Mouse (Mus musculus) CH12.LX (cell line): ENCODE measurements around the gene Zmat5. TPM values are rescaled to one million over a fixed set of nuclear protein-coding genes. Genes with fewer than 3 reads are reported as not detected.

Source experiments
- DNase-seq: peaks from one replicate; pipeline ENCODE4 v3.0.0-alpha.2; 2013; ENCODE audit errors: extremely low read depth
- H3K27ac ChIP-seq: 2 replicates; pipeline ENCODE4 v1.5.1; 2012; ENCODE audit warnings: low read depth, mild to moderate bottlenecking, control low read depth, moderate library complexity; ENCODE audit not compliant: insufficient read depth
- H3K27me3 ChIP-seq: replicated peaks from 2 replicates; pipeline ENCODE3; 2012; ENCODE audit warnings: inconsistent platforms
- H3K36me3 ChIP-seq, 2 experiments: replicated peaks in 1 of 2; 2 replicates each; pipeline versions ENCODE3 to v1.6.1; 2012; ENCODE audit warnings: inconsistent platforms in 1 of 2, low read length in 1 of 2, mild to moderate bottlenecking in 1 of 2, mixed read lengths in 1 of 2, moderate library complexity in 1 of 2; ENCODE audit not compliant: control insufficient read depth in 1 of 2, insufficient read depth in 1 of 2
- H3K4me1 ChIP-seq, 2 experiments: 2 replicates each; pipeline ENCODE4 v1.6.1; 2012; ENCODE audit warnings: inconsistent platforms in 1 of 2, moderate library complexity in 1 of 2; ENCODE audit not compliant: insufficient read depth in 2 of 2, control insufficient read depth in 1 of 2
- H3K4me2 ChIP-seq: 2 replicates; pipeline ENCODE4 v1.6.1; 2012; ENCODE audit warnings: low read depth, mild to moderate bottlenecking, control low read depth; ENCODE audit not compliant: poor library complexity, insufficient read depth, severe bottlenecking
- H3K4me3 ChIP-seq, 3 experiments: fragments of 150-350 bp in 1 of 3; sonication (generic) in 1 of 3; replicated peaks in 1 of 3; 2 replicates each; pipeline versions ENCODE3 to v1.5.1; 2011 to 2012; ENCODE audit warnings: low read depth in 2 of 3, low read length in 2 of 3, mild to moderate bottlenecking in 2 of 3, moderate library complexity in 2 of 3, control low read depth in 1 of 3, improper control_type of control experiment in 1 of 3, inconsistent platforms in 1 of 3, mixed read lengths in 1 of 3; ENCODE audit not compliant: poor library complexity in 1 of 3
- H3K79me2 ChIP-seq: replicated peaks from 2 replicates; pipeline ENCODE4 v1.6.1; 2012; ENCODE audit warnings: mild to moderate bottlenecking, moderate library complexity; ENCODE audit not compliant: control insufficient read depth, poor library complexity, insufficient read depth, severe bottlenecking; ENCODE audit errors: extremely low read depth
- H3K9ac ChIP-seq: 2 replicates; pipeline ENCODE4 v1.6.1; 2012; ENCODE audit warnings: low read depth, mild to moderate bottlenecking, control low read depth, moderate library complexity; ENCODE audit not compliant: insufficient read depth
- H3K9me3 ChIP-seq: replicated peaks from 2 replicates; pipeline ENCODE3; 2012; ENCODE audit warnings: low read length, inconsistent platforms, mixed read lengths
- BHLHE40 ChIP-seq: IDR thresholded peaks from 2 replicates; pipeline ENCODE4 v1.6.1; 2011; ENCODE audit warnings: mild to moderate bottlenecking, low read depth, low read length, improper control_type of control experiment
- CHD2 ChIP-seq: IDR thresholded peaks from 2 replicates; pipeline ENCODE4 v1.6.1; 2011; ENCODE audit warnings: low read length, improper control_type of control experiment
- ELF1 ChIP-seq: IDR thresholded peaks from 2 replicates; pipeline ENCODE4 v1.6.1; 2014; ENCODE audit warnings: low read depth, mild to moderate bottlenecking, inconsistent platforms, low read length, improper control_type of control experiment
- EP300 ChIP-seq: IDR thresholded peaks from 2 replicates; pipeline ENCODE4 v1.6.1; 2011; ENCODE audit warnings: low read length, improper control_type of control experiment
- ETS1 ChIP-seq: conservative IDR thresholded peaks from 2 replicates; pipeline ENCODE4 v1.6.1; 2012; ENCODE audit warnings: low read depth, mild to moderate bottlenecking, inconsistent platforms, low read length, improper control_type of control experiment, moderate library complexity
- GABPA ChIP-seq: IDR thresholded peaks from 2 replicates; pipeline ENCODE4 v1.6.1; 2012; ENCODE audit warnings: low read depth, low read length, improper control_type of control experiment, inconsistent platforms; ENCODE audit not compliant: insufficient replicate concordance
- IRF4 ChIP-seq: IDR thresholded peaks from 2 replicates; pipeline ENCODE4 v1.6.1; 2014; ENCODE audit warnings: low read depth, mild to moderate bottlenecking, inconsistent platforms, low read length, improper control_type of control experiment
- JUN ChIP-seq: IDR thresholded peaks from 2 replicates; pipeline ENCODE4 v1.6.1; 2011; ENCODE audit warnings: low read depth, mild to moderate bottlenecking, low read length, improper control_type of control experiment, moderate library complexity; ENCODE audit not compliant: insufficient read depth
- JUND ChIP-seq: conservative IDR thresholded peaks from 2 replicates; pipeline ENCODE4 v1.6.1; 2011; ENCODE audit warnings: low read depth, low read length, improper control_type of control experiment
- MAX ChIP-seq: IDR thresholded peaks from 2 replicates; pipeline ENCODE4 v1.6.1; 2011; ENCODE audit warnings: low read length, improper control_type of control experiment
- MAZ ChIP-seq: IDR thresholded peaks from 2 replicates; pipeline ENCODE4 v1.6.1; 2012; ENCODE audit warnings: low read depth, mild to moderate bottlenecking, inconsistent platforms, low read length, improper control_type of control experiment, moderate library complexity
- MEF2A ChIP-seq: IDR thresholded peaks from 2 replicates; pipeline ENCODE4 v1.6.1; 2014; ENCODE audit warnings: low read depth, mild to moderate bottlenecking, inconsistent platforms, low read length, improper control_type of control experiment, borderline replicate concordance
- MXI1 ChIP-seq: IDR thresholded peaks from 2 replicates; pipeline ENCODE4 v1.6.1; 2011; ENCODE audit warnings: mild to moderate bottlenecking, low read depth, low read length, improper control_type of control experiment
- MYC ChIP-seq: IDR thresholded peaks from 2 replicates; pipeline ENCODE4 v1.6.1; 2011; ENCODE audit warnings: low read depth, mild to moderate bottlenecking, improper control_type of control experiment, low read length
- NELFE ChIP-seq: IDR thresholded peaks from 2 replicates; pipeline ENCODE4 v1.6.1; 2011; ENCODE audit warnings: low read depth, low read length, improper control_type of control experiment
- NRF1 ChIP-seq: IDR thresholded peaks from 2 replicates; pipeline ENCODE4 v1.6.1; 2014; ENCODE audit warnings: low read depth, mild to moderate bottlenecking, inconsistent platforms, low read length, improper control_type of control experiment, moderate library complexity
- PAX5 ChIP-seq: IDR thresholded peaks from 2 replicates; pipeline ENCODE4 v1.6.1; 2012; ENCODE audit warnings: low read length, inconsistent platforms, mixed read lengths
- POLR2A ChIP-seq: IDR thresholded peaks from 2 replicates; pipeline ENCODE4 v1.6.1; 2011; ENCODE audit warnings: low read depth, mild to moderate bottlenecking, improper control_type of control experiment, low read length
- POLR2AphosphoS2 ChIP-seq: IDR thresholded peaks from 2 replicates; pipeline ENCODE4 v1.6.1; 2011; ENCODE audit warnings: low read depth, low read length, improper control_type of control experiment
- RAD21 ChIP-seq: IDR thresholded peaks from 2 replicates; pipeline ENCODE4 v1.6.1; 2011; ENCODE audit warnings: low read depth, mild to moderate bottlenecking, low read length, improper control_type of control experiment, moderate library complexity
- RCOR1 ChIP-seq: conservative IDR thresholded peaks from 2 replicates; pipeline ENCODE4 v1.6.1; 2012; ENCODE audit warnings: low read depth, mild to moderate bottlenecking, inconsistent platforms, low read length, improper control_type of control experiment
- SIN3A ChIP-seq: IDR thresholded peaks from 2 replicates; pipeline ENCODE4 v1.6.1; 2012; ENCODE audit warnings: low read length, improper control_type of control experiment, inconsistent platforms
- SMC3 ChIP-seq: IDR thresholded peaks from 2 replicates; pipeline ENCODE4 v1.6.1; 2011; ENCODE audit warnings: low read depth, low read length, improper control_type of control experiment
- TBP ChIP-seq: conservative IDR thresholded peaks from 2 replicates; pipeline ENCODE4 v1.6.1; 2011; ENCODE audit warnings: low read depth, low read length, improper control_type of control experiment
- TCF12 ChIP-seq: IDR thresholded peaks from 2 replicates; pipeline ENCODE4 v1.6.1; 2014; ENCODE audit warnings: low read depth, mild to moderate bottlenecking, inconsistent platforms, low read length, improper control_type of control experiment
- UBTF ChIP-seq: IDR thresholded peaks from 2 replicates; pipeline ENCODE4 v1.6.1; 2012; ENCODE audit warnings: low read depth, mild to moderate bottlenecking, inconsistent platforms, low read length, improper control_type of control experiment, moderate library complexity
- USF2 ChIP-seq: conservative IDR thresholded peaks from 2 replicates; pipeline ENCODE4 v1.6.1; 2011; ENCODE audit warnings: low read depth, low read length, improper control_type of control experiment
- ZC3H11A ChIP-seq: IDR thresholded peaks from 2 replicates; pipeline ENCODE4 v1.6.1; 2012; ENCODE audit warnings: low read depth, mild to moderate bottlenecking, inconsistent platforms, low read length, improper control_type of control experiment
- ZMIZ1 ChIP-seq: IDR thresholded peaks from 2 replicates; pipeline ENCODE4 v1.6.1; 2012; ENCODE audit warnings: low read depth, mild to moderate bottlenecking, inconsistent platforms, low read length, improper control_type of control experiment
- ZNF384 ChIP-seq: IDR thresholded peaks from 2 replicates; pipeline ENCODE4 v1.6.1; 2012; ENCODE audit warnings: low read depth, low read length, improper control_type of control experiment, inconsistent platforms
- dilution Hi-C: fragments of 300-500 bp; cut with MboI; formaldehyde crosslinking; loops from 2 replicates; pipeline ENCODE4 v1.14.3; 2020; ENCODE audit warnings: low sequenced_read_pairs; ENCODE audit not compliant: extremely low pct_unique_long_range_greater_than_20kb, extremely low pct_ligation_motif_present
- in situ Hi-C: fragments of 300-500 bp; cut with MboI; formaldehyde crosslinking; loops from 3 replicates; pipeline ENCODE4 v1.14.3; 2019; ENCODE audit warnings: low sequenced_read_pairs, low pct_ligation_motif_present, low pct_unique_long_range_greater_than_20kb, mixed read lengths
- polyA plus RNA-seq: library from polyadenylated mRNA; unstranded; fragments of >175 nt; gene quantifications from 2 replicates; pipeline ENCODE4 v1.2.1, GENCODE M21; 2012; ENCODE audit warnings: low read depth; ENCODE audit not compliant: insufficient read length
- total RNA-seq, 2 experiments: library from RNA; depleted of rRNA; stranded (reverse); fragments of 300-350 nt in 1 of 2; fragments of >200 nt in 1 of 2; gene quantifications; 2 replicates each; pipeline ENCODE4 v1.2.3; 2012 to 2014

Zmat5 gene
- total and polyA plus RNA-seq, 3 experiments = 35.9 to 75.2 (median 51.4) TPM

- in situ Hi-C loops (no loop called here), dilution Hi-C loops (no loop called here)
- Histone ChIP-seq H3K9me3 (no peaks in the 10 kb centered on the region), H3K27ac (no peak overlapping the region), H3K79me2 (no peaks in the 10 kb centered on the region; the same call in 1 of the 2 replicates), H3K4me3 (no peak overlapping the region), H3K9ac (no peak overlapping the region), H3K27me3 (no peaks in the 10 kb centered on the region), H3K4me1 (peaks cover 42 to 86% of the 10 kb centered on the region in 2 experiments), H3K36me3 (peaks cover 2 to 33% of the 10 kb centered on the region in 2 experiments), H3K4me2 (no peak overlapping the region)
- TF ChIP-seq POLR2AphosphoS2 (no peak), TBP (no peak), EP300 (no peak), JUND (no peak), ZNF384 (no peak), PAX5 (no peak), MAX (no peak), NELFE (no peak), ZMIZ1 (no peak), ELF1 (no peak), SMC3 (no peak), SIN3A (no peak), MEF2A (no peak), CHD2 (no peak), MAZ (no peak), UBTF (no peak), RAD21 (no peak), NRF1 (no peak)
- DNase-seq = no peak
These were observed 11.1 kb downstream of the Zmat5 start for GRCm38 (mm10) chr11:4715596-4715995.

- Histone ChIP-seq H3K27me3 (no peaks in the 10 kb centered on the region), H3K36me3 (peaks cover 7 to 39% of the 10 kb centered on the region in 2 experiments), H3K9me3 (no peaks in the 10 kb centered on the region), H3K4me3 (no peak overlapping the region), H3K4me2 (no peak overlapping the region), H3K79me2 (no peaks in the 10 kb centered on the region; the same call in 1 of the 2 replicates), H3K27ac (no peak overlapping the region), H3K4me1 (peaks cover 42 to 90% of the 10 kb centered on the region in 2 experiments), H3K9ac (no peak overlapping the region)
- peak; percentile 31 for DNase-seq
- in situ Hi-C loops (no loop called here), dilution Hi-C loops (no loop called here)
- TF ChIP-seq JUND = peak; percentile 51; the same call in 1 of the 2 replicates
- no peak for TF ChIP-seq POLR2A
- peak; percentile 89 for TF ChIP-seq IRF4
- no peak for TF ChIP-seq MAX
- peak; percentile 78 for TF ChIP-seq EP300
- no peak for TF ChIP-seq GABPA
- TF ChIP-seq USF2 = no peak
- peak; percentile 58 for TF ChIP-seq JUN
- TF ChIP-seq TCF12 = peak; percentile 54; the same call in 1 of the 2 replicates
- no peak for TF ChIP-seq NRF1
- TF ChIP-seq BHLHE40 = peak; percentile 48; the same call in 1 of the 2 replicates
- peak; percentile 53; the same call in 1 of the 2 replicates for TF ChIP-seq RCOR1
- 0 out of 2 replicates have a peak, but pooled peaks have one; percentile 30 for TF ChIP-seq ETS1
- no peak for TF ChIP-seq MYC
- no peak for TF ChIP-seq UBTF
- peak; percentile 24; the same call in 1 of the 2 replicates for TF ChIP-seq MEF2A
- no peak for TF ChIP-seq ZMIZ1
- no peak for TF ChIP-seq ZC3H11A
- TF ChIP-seq MXI1 = peak; percentile 46; the same call in 1 of the 2 replicates
- no peak for TF ChIP-seq CHD2
These were observed 12.2 kb downstream of the Zmat5 start for GRCm38 (mm10) chr11:4716530-4717236.
